Mouse (Mus musculus) cortical plate, adult 2 months (tissue): ENCODE measurements at regions not wholly inside any gene's neighbourhood (a gene's known extent, or its start where the extent isn't known, plus 50 kb on each side); places are given as distances from the start of the nearest gene placed in this dataset.

Source experiments
- CTCF ChIP-seq: fragments of 200-500 bp; IDR thresholded peaks from 2 replicates; pipeline ENCODE4 v1.5.1; 2011; ENCODE audit warnings: mild to moderate bottlenecking, control low read depth, low read length; ENCODE audit not compliant: insufficient read depth; ENCODE audit errors: extremely low read depth
- POLR2A ChIP-seq: fragments of 200-500 bp; IDR thresholded peaks from 2 replicates; pipeline ENCODE4 v1.6.1; 2011; ENCODE audit warnings: mild to moderate bottlenecking, low read length, control low read depth; ENCODE audit not compliant: insufficient read depth; ENCODE audit errors: extremely low read depth

DNA sequence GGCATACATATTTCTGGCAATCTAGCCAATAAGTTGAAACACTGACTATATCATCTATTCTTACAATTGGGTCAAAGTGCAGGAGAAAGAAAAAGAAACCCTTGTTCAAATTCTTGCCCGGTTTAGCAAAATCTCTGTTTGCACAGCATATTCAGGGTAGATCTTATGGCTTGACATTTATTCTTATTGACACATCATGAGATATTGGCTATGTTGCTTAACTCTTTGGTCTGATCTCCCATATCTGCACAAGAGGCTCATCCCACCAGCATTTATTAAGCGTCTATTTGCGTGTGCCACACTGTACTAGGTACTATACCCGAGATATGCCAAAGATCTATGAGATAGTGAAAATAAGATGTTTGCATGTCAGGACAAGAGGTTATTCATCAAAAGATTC, 212.9 kb upstream of the Prep start:
- TF ChIP-seq POLR2A (no peak), CTCF (no peak)
